Mouse (Mus musculus): Measurements from ENCODE around the gene Kcnrg. TPM values are rescaled to one million over a fixed set of nuclear protein-coding genes. Genes with fewer than 3 reads are reported as not detected.
"Not testable (repeated sequence)": the region's sequence is repeated elsewhere in the genome, so short reads cannot be mapped to it uniquely, and the experiment has no call there.

The Kcnrg gene
- not detected in 2 replicates for polyA plus RNA-seq (2012; rRNA removed)

GRCm38 (mm10) chr14:61607157-61607556 is at the start of gene Kcnrg:
TSS of gene Kcnrg (plus strand) at chr14:61607457.
- TF ChIP-seq CTCF (IDR thresholded peaks at IDR 0.05; ENCODE audit: extremely low read depth, insufficient read length, insufficient replicate concordance, low read depth, low read length): no peak
- TF ChIP-seq POLR2A (IDR thresholded peaks at IDR 0.05; ENCODE audit: low read depth, low read length): no peak
- H3K27me3 ChIP-seq (ENCODE audit: control insufficient read depth, insufficient read depth, low read length): no peaks in the 10 kb centered on the region
- H3K4me1 ChIP-seq (ENCODE audit: control insufficient read depth, insufficient read depth, insufficient read length, low read length): no peaks in the 10 kb centered on the region
- H3K4me3 ChIP-seq (ENCODE audit: low read depth, low read length): no peak within 1 kb of the TSS
- H3K27ac ChIP-seq (ENCODE audit: insufficient read depth, low read depth, low read length): no peak within 1 kb of the TSS
- WGBS: 90% methylated on average over 3 of the region's 3 CpGs
- peaks cover 4% of the 10 kb centered on the region; the same call in 1 of the 2 replicates for H3K36me3 ChIP-seq (ENCODE audit: control insufficient read depth, insufficient read depth, low read length)

- Histone ChIP-seq H3K36me3 (ENCODE audit: control insufficient read depth, insufficient read depth, low read length) (no peaks in the 10 kb centered on the region), H3K4me1 (ENCODE audit: control insufficient read depth, insufficient read depth, insufficient read length, low read length) (peaks cover 9% of the 10 kb centered on the region; the same call in 1 of the 2 replicates), H3K27ac (ENCODE audit: insufficient read depth, low read depth, low read length) (no peak overlapping the region), H3K4me3 (ENCODE audit: low read depth, low read length) (no peak overlapping the region), H3K27me3 (ENCODE audit: control insufficient read depth, insufficient read depth, low read length) (no peaks in the 10 kb centered on the region)
- 50% methylated on average over 6 of the region's 6 CpGs for WGBS
- TF ChIP-seq POLR2A (IDR thresholded peaks at IDR 0.05; ENCODE audit: low read depth, low read length) (no peak), CTCF (IDR thresholded peaks at IDR 0.05; ENCODE audit: extremely low read depth, insufficient read length, insufficient replicate concordance, low read depth, low read length) (no peak)
These were observed 48.4 kb upstream of the Kcnrg start for GRCm38 (mm10) chr14:61558901-61559300.

- H3K27me3 ChIP-seq (ENCODE audit: control insufficient read depth, insufficient read depth, low read length): no peaks in the 10 kb centered on the region
- 18% methylated on average over 3 of the region's 3 CpGs for WGBS
- peaks cover 6% of the 10 kb centered on the region; the same call in 1 of the 2 replicates for H3K4me1 ChIP-seq (ENCODE audit: control insufficient read depth, insufficient read depth, insufficient read length, low read length)
These were observed 47.4 kb upstream of the Kcnrg start for GRCm38 (mm10) chr14:61559856-61560255.

GRCm38 (mm10) chr14:61566211-61566610 is 41.0 kb upstream of the Kcnrg start:
- not testable (repeated sequence) for H3K27me3 ChIP-seq (ENCODE audit: control insufficient read depth, insufficient read depth, low read length); H3K36me3 ChIP-seq (ENCODE audit: control insufficient read depth, insufficient read depth, low read length); H3K4me3 ChIP-seq (ENCODE audit: low read depth, low read length); H3K27ac ChIP-seq (ENCODE audit: insufficient read depth, low read depth, low read length); H3K4me1 ChIP-seq (ENCODE audit: control insufficient read depth, insufficient read depth, insufficient read length, low read length)
- WGBS: 70% methylated on average over 4 of the region's 4 CpGs

More at GRCm38 (mm10) chr14:61559856-61560255, 47.4 kb upstream of the Kcnrg start:
- no peak for TF ChIP-seq CTCF (IDR thresholded peaks at IDR 0.05; ENCODE audit: extremely low read depth, insufficient read length, insufficient replicate concordance, low read depth, low read length)
- H3K4me3 ChIP-seq (ENCODE audit: low read depth, low read length): no peak overlapping the region
- no peaks in the 10 kb centered on the region for H3K36me3 ChIP-seq (ENCODE audit: control insufficient read depth, insufficient read depth, low read length)
- no peak overlapping the region for H3K27ac ChIP-seq (ENCODE audit: insufficient read depth, low read depth, low read length)

GRCm38 (mm10) chr14:61569344-61569743 is 37.9 kb upstream of the Kcnrg start:
- peaks cover 3% of the 10 kb centered on the region; the same call in 1 of the 2 replicates for H3K4me1 ChIP-seq (ENCODE audit: control insufficient read depth, insufficient read depth, insufficient read length, low read length)
- H3K36me3 ChIP-seq (ENCODE audit: control insufficient read depth, insufficient read depth, low read length): no peaks in the 10 kb centered on the region
- no peak overlapping the region for H3K27ac ChIP-seq (ENCODE audit: insufficient read depth, low read depth, low read length)
- no peaks in the 10 kb centered on the region for H3K27me3 ChIP-seq (ENCODE audit: control insufficient read depth, insufficient read depth, low read length)
- WGBS: 62% methylated on average over 2 of the region's 2 CpGs
- TF ChIP-seq POLR2A (IDR thresholded peaks at IDR 0.05; ENCODE audit: low read depth, low read length): no peak
- TF ChIP-seq CTCF (IDR thresholded peaks at IDR 0.05; ENCODE audit: extremely low read depth, insufficient read length, insufficient replicate concordance, low read depth, low read length): no peak
- H3K4me3 ChIP-seq (ENCODE audit: low read depth, low read length): no peak overlapping the region

GRCm38 (mm10) chr14:61571366-61571765 is 35.9 kb upstream of the Kcnrg start:
- 7% methylated on average over 4 of the region's 4 CpGs for WGBS
- Histone ChIP-seq H3K4me3 (ENCODE audit: low read depth, low read length) (no peak overlapping the region), H3K36me3 (ENCODE audit: control insufficient read depth, insufficient read depth, low read length) (no peaks in the 10 kb centered on the region), H3K27me3 (ENCODE audit: control insufficient read depth, insufficient read depth, low read length) (no peaks in the 10 kb centered on the region), H3K4me1 (ENCODE audit: control insufficient read depth, insufficient read depth, insufficient read length, low read length) (peaks cover 3% of the 10 kb centered on the region; the same call in 1 of the 2 replicates), H3K27ac (ENCODE audit: insufficient read depth, low read depth, low read length) (no peak overlapping the region)
- peak; percentile 99; the same call in 1 of the 2 replicates for TF ChIP-seq CTCF (IDR thresholded peaks at IDR 0.05; ENCODE audit: extremely low read depth, insufficient read length, insufficient replicate concordance, low read depth, low read length)
- TF ChIP-seq POLR2A (IDR thresholded peaks at IDR 0.05; ENCODE audit: low read depth, low read length): no peak

GRCm38 (mm10) chr14:61572131-61572530 is 35.1 kb upstream of the Kcnrg start:
- peak overlapping the region; percentile 40 for H3K27ac ChIP-seq (ENCODE audit: insufficient read depth, low read depth, low read length)
- no peaks in the 10 kb centered on the region for H3K36me3 ChIP-seq (ENCODE audit: control insufficient read depth, insufficient read depth, low read length)
- peaks cover 3% of the 10 kb centered on the region; the same call in 1 of the 2 replicates for H3K4me1 ChIP-seq (ENCODE audit: control insufficient read depth, insufficient read depth, insufficient read length, low read length)
- 36% methylated on average over 2 of the region's 2 CpGs for WGBS
- TF ChIP-seq POLR2A (IDR thresholded peaks at IDR 0.05; ENCODE audit: low read depth, low read length): no peak
- TF ChIP-seq CTCF (IDR thresholded peaks at IDR 0.05; ENCODE audit: extremely low read depth, insufficient read length, insufficient replicate concordance, low read depth, low read length): no peak
- H3K4me3 ChIP-seq (ENCODE audit: low read depth, low read length): no peak overlapping the region
- H3K27me3 ChIP-seq (ENCODE audit: control insufficient read depth, insufficient read depth, low read length): no peaks in the 10 kb centered on the region

GRCm38 (mm10) chr14:61575066-61575465 is 32.2 kb upstream of the Kcnrg start:
- WGBS: 92% methylated on average over 10 of the region's 10 CpGs
- Histone ChIP-seq H3K27me3 (ENCODE audit: control insufficient read depth, insufficient read depth, low read length) (no peaks in the 10 kb centered on the region), H3K4me3 (ENCODE audit: low read depth, low read length) (no peak overlapping the region), H3K36me3 (ENCODE audit: control insufficient read depth, insufficient read depth, low read length) (no peaks in the 10 kb centered on the region), H3K4me1 (ENCODE audit: control insufficient read depth, insufficient read depth, insufficient read length, low read length) (peaks cover 3% of the 10 kb centered on the region; the same call in 1 of the 2 replicates), H3K27ac (ENCODE audit: insufficient read depth, low read depth, low read length) (no peak overlapping the region)
- no peak for TF ChIP-seq POLR2A (IDR thresholded peaks at IDR 0.05; ENCODE audit: low read depth, low read length)
- TF ChIP-seq CTCF (IDR thresholded peaks at IDR 0.05; ENCODE audit: extremely low read depth, insufficient read length, insufficient replicate concordance, low read depth, low read length): no peak

All from small intestine, adult 2 months (tissue).